Mouse (Mus musculus) liver, embryonic 14.5 days (tissue): ENCODE results near the gene Wtip. TPM values are rescaled to one million over a fixed set of nuclear protein-coding genes. Genes with fewer than 3 reads are reported as not detected.
"Not testable (repeated sequence)": the region's sequence is repeated elsewhere in the genome, so short reads cannot be mapped to it uniquely, and the experiment has no call there.

Experiments used
- ATAC-seq: fragments of 200-750 bp; cut with Nextera tagmentation; 2 replicates; pipeline ENCODE4 v1.8.0; 2017; ENCODE audit warnings: moderate number of reproducible peaks, mild to moderate bottlenecking, moderate library complexity; ENCODE audit not compliant: insufficient read depth
- DNase-seq, 3 experiments: peaks; one replicate each; pipeline ENCODE4 v3.0.0-alpha.2; 2012 to 2013; ENCODE audit warnings: low read depth in 3 of 3, low spot score in 3 of 3
- H3K27ac ChIP-seq: fragments of 300-500 bp; sonication (generic); 2 replicates; pipeline ENCODE4 v1.5.1; 2014; ENCODE audit warnings: moderate library complexity, mild to moderate bottlenecking, control low read depth, inconsistent platforms
- H3K27me3 ChIP-seq: fragments of 300-500 bp; sonication (generic); 2 replicates; pipeline ENCODE4 v1.6.1; 2014; ENCODE audit warnings: mild to moderate bottlenecking, low read length, moderate library complexity; ENCODE audit not compliant: control insufficient read depth, insufficient read depth
- H3K36me3 ChIP-seq: fragments of 300-500 bp; sonication (generic); replicated peaks from 2 replicates; pipeline ENCODE4 v1.6.1; 2014; ENCODE audit warnings: low read depth; ENCODE audit not compliant: control insufficient read depth, insufficient read depth
- H3K4me1 ChIP-seq, 2 experiments: fragments of 200-500 bp in 1 of 2; fragments of 300-500 bp in 1 of 2; sonication (generic) in 1 of 2; replicated peaks; 2 replicates each; pipeline ENCODE4 v1.6.1; 2012 to 2014; ENCODE audit warnings: antibody characterized with exemption in 1 of 2, inconsistent platforms in 1 of 2, low read length in 1 of 2; ENCODE audit not compliant: control insufficient read depth in 2 of 2, insufficient read depth in 2 of 2
- H3K4me2 ChIP-seq: fragments of 300-500 bp; sonication (generic); 2 replicates; pipeline ENCODE4 v1.6.1; 2014; ENCODE audit warnings: low read depth, mild to moderate bottlenecking, control low read depth, moderate library complexity
- H3K4me3 ChIP-seq, 2 experiments: fragments of 200-500 bp in 1 of 2; fragments of 300-500 bp in 1 of 2; sonication (generic) in 1 of 2; 2 replicates each; pipeline ENCODE4 v1.5.1; 2012 to 2014; ENCODE audit warnings: low read depth in 2 of 2, low read length in 2 of 2, mild to moderate bottlenecking in 2 of 2, control low read depth in 1 of 2, inconsistent platforms in 1 of 2, moderate library complexity in 1 of 2; ENCODE audit not compliant: insufficient read depth in 1 of 2
- H3K9ac ChIP-seq: fragments of 300-500 bp; sonication (generic); replicated peaks from 2 replicates; pipeline ENCODE4 v1.6.1; 2014; ENCODE audit warnings: mild to moderate bottlenecking, control low read depth, moderate library complexity
- H3K9me3 ChIP-seq: fragments of 300-500 bp; sonication (generic); 2 replicates; pipeline ENCODE4 v1.6.1; 2016; ENCODE audit warnings: low read length, mixed read lengths; ENCODE audit not compliant: control insufficient read depth
- CTCF ChIP-seq: IDR thresholded peaks from 2 replicates; pipeline ENCODE4 v1.5.1; 2016; ENCODE audit warnings: antibody characterized with exemption, low read depth, control low read depth
- EP300 ChIP-seq: IDR thresholded peaks from 2 replicates; pipeline ENCODE4 v1.6.1; 2016; ENCODE audit warnings: antibody characterized with exemption, low read depth
- WGBS: fragments of 180-500 bp; shearing (Covaris S2); extraction: QIAGEN DNeasy Blood & Tissue Kit; methylation state at CpG from one replicate; pipeline ENCODE4 v1.1.7; 2014; ENCODE audit not compliant: insufficient replicate concordance; 5-methylcytosine and 5-hydroxymethylcytosine counted together
- polyA plus RNA-seq, 2 experiments: library from polyadenylated mRNA; depleted of rRNA in 1 of 2; stranded (reverse) in 1 of 2; unstranded in 1 of 2; fragments of >200 nt; fragmentation: Nextera tagmentation in 1 of 2; extraction: Ambion mirVana in 1 of 2; gene quantifications; 2 replicates each; pipeline versions ENCODE4 v1.2.1 to v1.2.3; 2012 to 2014

Gene Wtip
- polyA plus RNA-seq, 2 experiments: 0.47 to 2.8 TPM

DNA sequence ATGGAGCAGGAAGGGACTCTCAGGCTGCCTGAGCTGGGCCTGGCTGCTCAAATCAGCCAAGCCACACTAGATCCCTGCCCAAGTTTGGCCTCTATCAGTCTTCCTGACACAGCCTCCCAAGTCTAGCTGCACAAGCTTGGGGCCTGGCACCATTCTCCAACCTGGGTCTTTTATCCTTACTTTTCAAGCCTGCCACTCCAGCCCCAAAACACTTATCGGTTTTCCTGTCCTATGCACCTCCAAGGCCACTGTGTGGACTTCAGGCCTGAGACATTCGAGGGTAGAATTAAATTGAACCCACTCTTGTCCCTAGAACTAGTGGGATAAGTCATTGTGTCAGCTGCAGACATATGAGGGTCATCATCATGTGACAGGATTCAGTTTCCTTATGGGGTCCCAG lies 33.1 kb downstream of the Wtip start:
- TF ChIP-seq CTCF (no peak), EP300 (no peak)
- Histone ChIP-seq H3K4me3 (no peak overlapping the region), H3K36me3 (no peaks in the 10 kb centered on the region), H3K27ac (no peak overlapping the region), H3K4me1 (no peaks in the 10 kb centered on the region), H3K4me2 (no peak overlapping the region), H3K9ac (no peak overlapping the region), H3K27me3 (no peaks in the 10 kb centered on the region), H3K9me3 (no peaks in the 10 kb centered on the region)
- ATAC-seq (no peak), DNase-seq (no peak)
- 38% methylated on average over 2 of the region's 2 CpGs for WGBS

DNA sequence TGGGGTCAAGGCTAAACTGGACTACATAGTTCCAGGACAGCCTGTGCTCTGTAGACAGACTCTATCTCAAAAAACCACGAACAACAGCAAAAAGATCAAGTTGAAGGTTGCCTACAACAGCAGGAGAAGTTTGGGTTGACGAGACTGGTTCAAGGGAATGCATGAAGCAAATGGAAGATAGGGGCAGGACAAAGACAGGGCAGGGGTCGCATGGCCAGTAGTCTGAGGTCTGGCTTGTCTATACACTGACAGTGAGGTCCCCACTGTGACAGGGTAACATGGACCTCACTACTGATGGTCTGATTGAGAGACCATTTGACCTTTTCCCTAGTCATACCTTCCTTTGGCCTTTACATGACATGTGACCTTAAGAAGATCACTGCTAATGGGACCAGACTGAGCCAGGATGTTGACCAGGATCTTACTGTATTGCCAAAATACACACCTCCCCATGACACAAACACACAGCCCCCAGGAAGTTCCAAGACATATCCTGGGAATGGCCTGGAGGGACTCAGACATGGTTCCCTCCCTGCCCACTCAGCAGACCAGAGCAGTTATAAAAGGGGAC lies 38.1 kb downstream of the Wtip start, which contains the start of gene Scgb1b30:
TSS of gene Scgb1b30 (plus strand) at position 521 of the 571 bp plus-strand sequence.
- no peaks in the 10 kb centered on the region for H3K9me3 ChIP-seq
- TF ChIP-seq CTCF (no peak), EP300 (no peak)
- DNase-seq (no peak), ATAC-seq (no peak)
- no peaks in the 10 kb centered on the region for H3K27me3 ChIP-seq
- H3K36me3 ChIP-seq: no peaks in the 10 kb centered on the region
- H3K4me3 ChIP-seq: no peak within 1 kb of the TSS
- H3K9ac ChIP-seq: no peak within 1 kb of the TSS
- H3K4me1 ChIP-seq: no peaks in the 10 kb centered on the region
- no peak within 1 kb of the TSS for H3K27ac ChIP-seq
- WGBS: 51% methylated on average over 3 of the region's 3 CpGs
- no peak within 1 kb of the TSS for H3K4me2 ChIP-seq

DNA sequence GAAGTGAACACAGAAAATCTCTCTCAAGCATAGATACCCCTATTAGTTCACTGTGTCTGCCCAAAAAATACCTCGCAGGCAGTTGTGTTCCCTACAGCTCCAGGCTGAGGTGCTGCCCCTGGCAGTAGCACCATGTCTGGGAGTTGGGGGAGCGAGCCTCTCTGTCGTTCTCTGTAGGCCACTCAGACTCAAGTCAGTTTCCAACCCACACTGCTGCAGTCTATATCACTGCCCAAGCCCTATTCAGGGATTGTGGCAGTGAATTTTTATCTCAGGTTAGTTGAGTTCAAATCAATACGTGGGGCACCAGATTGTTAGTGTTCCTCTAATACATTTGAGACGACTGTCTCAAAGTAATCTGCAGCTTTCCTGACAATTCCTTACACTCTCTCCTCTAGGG lies 64.9 kb downstream of the Wtip start:
- not testable (repeated sequence) for H3K27me3 ChIP-seq, ATAC-seq

More for the DNA sequence above, 64.9 kb downstream of the Wtip start:
- not testable (repeated sequence) for H3K4me1 ChIP-seq, H3K9ac ChIP-seq, DNase-seq, H3K27ac ChIP-seq, H3K9me3 ChIP-seq, H3K36me3 ChIP-seq, H3K4me3 ChIP-seq, H3K4me2 ChIP-seq
- WGBS: 40% methylated on average over 5 of the region's 5 CpGs

Other genes with a start within 250 kb of the Wtip start
- gene Scgb2b26, start 188.2 kb downstream of the Wtip start, polyA plus RNA-seq (2012; rRNA removed): not detected in 2 replicates
- gene Scgb2b26, start 188.2 kb downstream of the Wtip start, polyA plus RNA-seq (2014; fragmentation: Nextera tagmentation; extraction: Ambion mirVana): not detected in 2 replicates
- gene Scgb2b27, start 119.3 kb downstream of the Wtip start, polyA plus RNA-seq (2012; rRNA removed): not detected in 2 replicates
- not detected in 2 replicates for gene Scgb2b27, start 119.3 kb downstream of the Wtip start, polyA plus RNA-seq (2014; fragmentation: Nextera tagmentation; extraction: Ambion mirVana)
- gene Scgb1b27, start 111.8 kb downstream of the Wtip start, polyA plus RNA-seq (2012; rRNA removed): not detected in 2 replicates
- not detected in 2 replicates for gene Scgb1b27, start 111.8 kb downstream of the Wtip start, polyA plus RNA-seq (2014; fragmentation: Nextera tagmentation; extraction: Ambion mirVana)
- gene Scgb1b30, start 37.8 kb downstream of the Wtip start, polyA plus RNA-seq (2012; rRNA removed): not detected in 2 replicates
- not detected in 2 replicates for gene Scgb1b30, start 37.8 kb downstream of the Wtip start, polyA plus RNA-seq (2014; fragmentation: Nextera tagmentation; extraction: Ambion mirVana)
- 37.4 and 62.1 TPM in 2 replicates for gene Uba2, start 36.3 kb upstream of the Wtip start, polyA plus RNA-seq (2012; rRNA removed)
- gene Uba2, start 36.3 kb upstream of the Wtip start, polyA plus RNA-seq (2014; fragmentation: Nextera tagmentation; extraction: Ambion mirVana): 83.0 and 97.5 TPM in 2 replicates
- 12.4 and 14.1 TPM in 2 replicates for gene Pdcd2l, start 63.4 kb upstream of the Wtip start, polyA plus RNA-seq (2012; rRNA removed)
- 20.4 and 21.7 TPM in 2 replicates for gene Pdcd2l, start 63.4 kb upstream of the Wtip start, polyA plus RNA-seq (2014; fragmentation: Nextera tagmentation; extraction: Ambion mirVana)
- 83.2 and 101 TPM in 2 replicates for gene Gpi1, start 97.1 kb upstream of the Wtip start, polyA plus RNA-seq (2012; rRNA removed)
- gene Gpi1, start 97.1 kb upstream of the Wtip start, polyA plus RNA-seq (2014; fragmentation: Nextera tagmentation; extraction: Ambion mirVana): 107 and 108 TPM in 2 replicates
- not detected in 2 replicates for gene Gm6096, start 117.8 kb upstream of the Wtip start, polyA plus RNA-seq (2012; rRNA removed)
- gene Gm6096, start 117.8 kb upstream of the Wtip start, polyA plus RNA-seq (2014; fragmentation: Nextera tagmentation; extraction: Ambion mirVana): 0.30 TPM in 1 of 2 replicates, not detected in the other
- gene 4931406P16Rik, start 180.3 kb upstream of the Wtip start, polyA plus RNA-seq (2012; rRNA removed): 9.4 and 10.1 TPM in 2 replicates
- gene 4931406P16Rik, start 180.3 kb upstream of the Wtip start, polyA plus RNA-seq (2014; fragmentation: Nextera tagmentation; extraction: Ambion mirVana): 11.9 and 13.9 TPM in 2 replicates